Mouse (Mus musculus) myocyte (in vitro differentiated cells): ENCODE results near the gene Myo1g. TPM values are rescaled to one million over a fixed set of nuclear protein-coding genes. Genes with fewer than 3 reads are reported as not detected.

Experiments
- H3K27me3 ChIP-seq: one replicate; pipeline ENCODE4 v1.6.1; 2011; ENCODE audit not compliant: control insufficient read depth, insufficient read depth, insufficient read length
- H3K36me3 ChIP-seq: one replicate; pipeline ENCODE4 v1.6.1; 2011; ENCODE audit not compliant: control insufficient read depth, insufficient read depth
- H3K4me2 ChIP-seq: one replicate; pipeline ENCODE4 v1.6.1; 2011; ENCODE audit warnings: low read depth, control low read depth
- H3K4me3 ChIP-seq: one replicate; pipeline ENCODE4 v1.5.1; 2011; ENCODE audit warnings: mild to moderate bottlenecking, control low read depth, moderate library complexity
- H3K79me2 ChIP-seq: one replicate; pipeline ENCODE4 v1.6.1; 2011; ENCODE audit not compliant: control insufficient read depth, insufficient read depth
- H3ac ChIP-seq: one replicate; pipeline ENCODE4 v1.6.1; 2011; ENCODE audit not compliant: control insufficient read depth, insufficient read length
- CEBPB ChIP-seq: IDR thresholded peaks from 2 replicates; pipeline ENCODE4 v1.6.1; 2011; ENCODE audit warnings: mild to moderate bottlenecking, moderate library complexity; ENCODE audit not compliant: poor library complexity, insufficient read depth, severe bottlenecking
- E2F4 ChIP-seq: IDR thresholded peaks from one replicate; pipeline ENCODE4 v1.6.1; 2011; ENCODE audit warnings: mild to moderate bottlenecking, control low read depth, moderate library complexity; ENCODE audit not compliant: insufficient read depth
- MAX ChIP-seq: IDR thresholded peaks from one replicate; pipeline ENCODE4 v1.6.1; 2011; ENCODE audit warnings: low read depth, mild to moderate bottlenecking, control low read depth
- MYOD1 ChIP-seq, 3 experiments: IDR thresholded peaks; one replicate each; pipeline ENCODE4 v1.6.1; 2011; ENCODE audit warnings: control low read depth in 2 of 3, low read depth in 2 of 3, mild to moderate bottlenecking in 2 of 3, moderate library complexity in 1 of 3; ENCODE audit not compliant: insufficient read length in 2 of 3, control insufficient read depth in 1 of 3
- MYOG ChIP-seq, 3 experiments: IDR thresholded peaks; one replicate each; pipeline ENCODE4 v1.6.1; 2011; ENCODE audit warnings: control low read depth in 2 of 3, low read depth in 2 of 3, mild to moderate bottlenecking in 2 of 3; ENCODE audit not compliant: insufficient read length in 2 of 3, control insufficient read depth in 1 of 3, insufficient read depth in 1 of 3
- POLR2A ChIP-seq: IDR thresholded peaks from one replicate; pipeline ENCODE4 v1.6.1; 2011; ENCODE audit warnings: low read depth, mild to moderate bottlenecking, control low read depth, moderate library complexity; ENCODE audit not compliant: insufficient read length
- POLR2AphosphoS2 ChIP-seq: IDR thresholded peaks from one replicate; pipeline ENCODE4 v1.6.1; 2011; ENCODE audit warnings: low read depth, control low read depth; ENCODE audit not compliant: insufficient read length
- REST ChIP-seq: IDR thresholded peaks from one replicate; pipeline ENCODE4 v1.6.1; 2011; ENCODE audit warnings: mild to moderate bottlenecking, control low read depth, moderate library complexity; ENCODE audit not compliant: insufficient read depth, insufficient read length
- SRF ChIP-seq: IDR thresholded peaks from one replicate; pipeline ENCODE4 v1.6.1; 2011; ENCODE audit warnings: low read depth; ENCODE audit not compliant: control insufficient read depth, insufficient read length
- TCF12 ChIP-seq: IDR thresholded peaks from one replicate; pipeline ENCODE4 v1.6.1; 2011; ENCODE audit warnings: mild to moderate bottlenecking, control low read depth; ENCODE audit not compliant: poor library complexity, insufficient read depth, severe bottlenecking
- TCF3 ChIP-seq: IDR thresholded peaks from one replicate; pipeline ENCODE4 v1.6.1; 2011; ENCODE audit warnings: low read depth, control low read depth; ENCODE audit not compliant: insufficient read length
- USF1 ChIP-seq: IDR thresholded peaks from one replicate; pipeline ENCODE4 v1.6.1; 2011; ENCODE audit warnings: low read depth, mild to moderate bottlenecking, control low read depth, moderate library complexity
- polyA plus RNA-seq: library from polyadenylated mRNA; unstranded; fragments of >200 nt; fragmentation: generic; extraction: Trizol; gene quantifications from one replicate; pipeline ENCODE4 v1.2.1, GENCODE M21; 2012; ENCODE audit warnings: missing spikeins

Myo1g gene
- polyA plus RNA-seq = 0.04 TPM

- Histone ChIP-seq H3ac (no peak within 1 kb of the TSS), H3K36me3 (peaks cover 17% of the 10 kb centered on the region), H3K79me2 (no peaks in the 10 kb centered on the region), H3K4me2 (no peak within 1 kb of the TSS), H3K27me3 (no peaks in the 10 kb centered on the region), H3K4me3 (no peak within 1 kb of the TSS)
- TF ChIP-seq MYOG (IDR thresholded peaks at IDR 0.05; ENCODE audit: control insufficient read depth in 1 of 3, insufficient read depth in 1 of 3, insufficient read length in 2 of 3, low read depth in 2 of 3) (no peak), MYOD1 (IDR thresholded peaks at IDR 0.05; ENCODE audit: control insufficient read depth in 1 of 3, insufficient read length in 2 of 3, low read depth in 2 of 3) (no peak), SRF (no peak), CEBPB (no peak), REST (no peak), TCF12 (no peak), POLR2AphosphoS2 (no peak), MAX (no peak), USF1 (no peak), TCF3 (no peak), POLR2A (no peak), E2F4 (no peak)
Observed at GRCm38 (mm10) chr11:6520507-6521173, at the start of gene Myo1g. TSS of gene Myo1g (minus strand) at chr11:6520965.

- Histone ChIP-seq H3K4me2 (no peak overlapping the region), H3K4me3 (no peak overlapping the region), H3K27me3 (no peaks in the 10 kb centered on the region), H3K36me3 (peaks cover 8% of the 10 kb centered on the region), H3ac (no peak overlapping the region), H3K79me2 (peaks cover 37% of the 10 kb centered on the region)
- TF ChIP-seq TCF12 = no peak
- no peak for TF ChIP-seq MAX
- no peak for TF ChIP-seq CEBPB
- no peak for TF ChIP-seq MYOD1 (IDR thresholded peaks at IDR 0.05; ENCODE audit: control insufficient read depth in 1 of 3, insufficient read length in 2 of 3, low read depth in 2 of 3)
- TF ChIP-seq POLR2AphosphoS2 = no peak
- TF ChIP-seq POLR2A = no peak
- TF ChIP-seq USF1 = no peak
- no peak for TF ChIP-seq E2F4
- TF ChIP-seq SRF = no peak
- no peak for TF ChIP-seq TCF3
Observed at GRCm38 (mm10) chr11:6569410-6569777, 48.6 kb upstream of the Myo1g start.

GRCm38 (mm10) chr11:6568584-6569409 lies 48.0 kb upstream of the Myo1g start:
- H3K36me3 ChIP-seq = peaks cover 7% of the 10 kb centered on the region
- no peaks in the 10 kb centered on the region for H3K27me3 ChIP-seq
- H3K4me3 ChIP-seq = no peak overlapping the region
- peaks cover 41% of the 10 kb centered on the region for H3K79me2 ChIP-seq
- H3K4me2 ChIP-seq = no peak overlapping the region
- TF ChIP-seq POLR2A = no peak
- no peak for TF ChIP-seq MYOD1 (IDR thresholded peaks at IDR 0.05; ENCODE audit: control insufficient read depth in 1 of 3, insufficient read length in 2 of 3, low read depth in 2 of 3)
- no peak for TF ChIP-seq REST
- no peak for TF ChIP-seq TCF12
- TF ChIP-seq TCF3 = no peak
- TF ChIP-seq MYOG (IDR thresholded peaks at IDR 0.05; ENCODE audit: control insufficient read depth in 1 of 3, insufficient read depth in 1 of 3, insufficient read length in 2 of 3, low read depth in 2 of 3) = no peak
- TF ChIP-seq USF1 = no peak
- TF ChIP-seq MAX = no peak
- no peak for TF ChIP-seq E2F4
- TF ChIP-seq SRF = no peak
- TF ChIP-seq POLR2AphosphoS2 = no peak
- no peak for TF ChIP-seq CEBPB
- no peak overlapping the region for H3ac ChIP-seq

- Histone ChIP-seq H3K4me3 (no peak overlapping the region), H3ac (no peak overlapping the region), H3K27me3 (no peaks in the 10 kb centered on the region), H3K79me2 (peaks cover 49% of the 10 kb centered on the region), H3K36me3 (peaks cover 4% of the 10 kb centered on the region), H3K4me2 (no peak overlapping the region)
- TF ChIP-seq USF1 (no peak), POLR2A (no peak), POLR2AphosphoS2 (no peak), E2F4 (no peak), MYOD1 (IDR thresholded peaks at IDR 0.05; ENCODE audit: control insufficient read depth in 1 of 3, insufficient read length in 2 of 3, low read depth in 2 of 3) (no peak), CEBPB (no peak), MYOG (IDR thresholded peaks at IDR 0.05; ENCODE audit: control insufficient read depth in 1 of 3, insufficient read depth in 1 of 3, insufficient read length in 2 of 3, low read depth in 2 of 3) (no peak), TCF12 (no peak), SRF (no peak), REST (no peak), MAX (no peak), TCF3 (no peak)
Observed at GRCm38 (mm10) chr11:6567951-6568350, 47.2 kb upstream of the Myo1g start.
